Mouse (Mus musculus) ES-Bruce4 (cell line): ENCODE measurements around the gene Ttc30a1. TPM values are rescaled to one million over a fixed set of nuclear protein-coding genes. Genes with fewer than 3 reads are reported as not detected.
"Not testable (repeated sequence)": the region's sequence is repeated elsewhere in the genome, so short reads cannot be mapped to it uniquely, and the experiment has no call there.

Experiments
- H3K27ac ChIP-seq: 2 replicates; pipeline ENCODE4 v1.5.1; 2012; ENCODE audit warnings: low read length, inconsistent platforms; ENCODE audit not compliant: insufficient read depth
- H3K27me3 ChIP-seq: 2 replicates; pipeline ENCODE4 v1.6.1; 2012; ENCODE audit warnings: mild to moderate bottlenecking, low read length, inconsistent platforms; ENCODE audit not compliant: control insufficient read depth, poor library complexity, insufficient read depth, severe bottlenecking
- H3K36me3 ChIP-seq: 2 replicates; pipeline ENCODE4 v1.6.1; 2012; ENCODE audit warnings: inconsistent platforms, mild to moderate bottlenecking, low read length, moderate library complexity; ENCODE audit not compliant: control insufficient read depth, poor library complexity, insufficient read depth, severe bottlenecking
- H3K4me1 ChIP-seq: one replicate; pipeline ENCODE4 v1.8.1; 2011; ENCODE audit warnings: low read length; ENCODE audit not compliant: control insufficient read depth, insufficient read depth
- H3K4me3 ChIP-seq: 2 replicates; pipeline ENCODE4 v1.5.1; 2011; ENCODE audit warnings: low read depth, mild to moderate bottlenecking, low read length
- H3K9ac ChIP-seq: 2 replicates; pipeline ENCODE4 v1.6.1; 2012; ENCODE audit warnings: low read depth, mild to moderate bottlenecking, inconsistent platforms; ENCODE audit not compliant: poor library complexity, severe bottlenecking
- H3K9me3 ChIP-seq: replicated peaks from 2 replicates; pipeline ENCODE4 v1.6.1; 2012; ENCODE audit warnings: mild to moderate bottlenecking, low read length, inconsistent platforms; ENCODE audit not compliant: control insufficient read depth, poor library complexity, insufficient read depth, severe bottlenecking
- CTCF ChIP-seq: IDR thresholded peaks from one replicate; pipeline ENCODE4 v1.8.1; 2011; ENCODE audit warnings: low read depth, low read length
- EP300 ChIP-seq: IDR thresholded peaks from 2 replicates; pipeline ENCODE4 v1.6.1; 2011; ENCODE audit warnings: low read depth, low read length; ENCODE audit not compliant: insufficient read depth
- POLR2A ChIP-seq: IDR thresholded peaks from one replicate; pipeline ENCODE4 v1.8.1; 2011; ENCODE audit warnings: low read length; ENCODE audit not compliant: insufficient read depth
- polyA plus RNA-seq: library from polyadenylated mRNA; stranded (reverse); fragments of >200 nt; gene quantifications from 2 replicates; pipeline ENCODE4 v1.2.4, GENCODE M21; 2011; ENCODE audit warnings: low read depth; ENCODE audit not compliant: missing spikeins, insufficient read depth, insufficient read length

Gene Ttc30a1
- polyA plus RNA-seq, 1 experiment, result 3.3 TPM

GRCm38 (mm10) chr2:75950685-75951084 lies 31.1 kb downstream of the Ttc30a1 start:
- Histone ChIP-seq H3K4me1 (no peaks in the 10 kb centered on the region), H3K9me3 (no peaks in the 10 kb centered on the region), H3K9ac (no peak overlapping the region), H3K4me3 (no peak overlapping the region), H3K27me3 (no peaks in the 10 kb centered on the region), H3K36me3 (no peaks in the 10 kb centered on the region), H3K27ac (no peak overlapping the region)
- no peak for TF ChIP-seq CTCF
- TF ChIP-seq POLR2A, result no peak
- no peak for TF ChIP-seq EP300

GRCm38 (mm10) chr2:75938117-75939063 lies 43.4 kb downstream of the Ttc30a1 start, which contains the start of gene Ttc30b:
Gene Ttc30b, minus strand, starts transcription at chr2:75938585.
- TF ChIP-seq POLR2A, result no peak
- TF ChIP-seq EP300, result no peak
- no peak for TF ChIP-seq CTCF
- Histone ChIP-seq H3K9ac (peak within 1 kb of the TSS; percentile 62), H3K9me3 (no peaks in the 10 kb centered on the region), H3K27ac (no peak within 1 kb of the TSS), H3K4me1 (no peaks in the 10 kb centered on the region), H3K36me3 (no peaks in the 10 kb centered on the region), H3K4me3 (peak within 1 kb of the TSS; percentile 66), H3K27me3 (no peaks in the 10 kb centered on the region; the same call in 1 of the 2 replicates)

DNA sequence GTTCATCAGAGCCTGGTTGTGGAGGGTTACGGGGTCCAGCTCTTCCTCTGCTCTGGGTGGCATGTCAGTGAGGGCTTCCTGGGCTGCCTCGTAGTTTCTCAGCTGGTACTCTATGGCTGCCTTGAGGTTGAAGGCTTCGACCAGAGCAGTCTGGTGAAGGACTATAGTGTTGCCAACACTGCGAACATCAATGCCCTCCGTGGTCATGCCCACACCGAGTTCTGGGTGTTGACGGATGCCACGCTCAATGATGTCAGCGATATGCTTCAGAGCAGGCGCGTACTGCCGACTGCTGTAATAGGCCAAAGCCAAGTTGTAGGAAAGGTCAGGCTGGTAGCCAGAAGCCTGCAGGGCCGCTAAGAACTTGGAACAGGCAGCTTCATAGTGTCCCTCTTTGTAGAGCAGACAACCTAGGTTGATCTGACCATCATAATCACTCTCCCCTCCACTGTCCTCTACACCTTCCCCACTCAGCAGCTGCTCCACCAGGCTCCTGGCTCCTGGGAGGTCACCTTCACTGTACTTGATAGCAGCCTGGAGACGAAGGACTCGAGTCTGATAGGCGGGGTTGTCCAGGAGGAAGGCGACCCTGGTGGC lies 44.1 kb downstream of the Ttc30a1 start:
- H3K27ac ChIP-seq, H3K9ac ChIP-seq, H3K4me1 ChIP-seq, H3K27me3 ChIP-seq, H3K36me3 ChIP-seq, H3K9me3 ChIP-seq: not testable (repeated sequence)
- peak overlapping the region; percentile 32 for H3K4me3 ChIP-seq

GRCm38 (mm10) chr2:75936685-75937084 lies 45.1 kb downstream of the Ttc30a1 start:
- H3K9me3 ChIP-seq, H3K4me3 ChIP-seq, H3K27me3 ChIP-seq, H3K27ac ChIP-seq, H3K9ac ChIP-seq, H3K4me1 ChIP-seq, H3K36me3 ChIP-seq: not testable (repeated sequence)

DNA sequence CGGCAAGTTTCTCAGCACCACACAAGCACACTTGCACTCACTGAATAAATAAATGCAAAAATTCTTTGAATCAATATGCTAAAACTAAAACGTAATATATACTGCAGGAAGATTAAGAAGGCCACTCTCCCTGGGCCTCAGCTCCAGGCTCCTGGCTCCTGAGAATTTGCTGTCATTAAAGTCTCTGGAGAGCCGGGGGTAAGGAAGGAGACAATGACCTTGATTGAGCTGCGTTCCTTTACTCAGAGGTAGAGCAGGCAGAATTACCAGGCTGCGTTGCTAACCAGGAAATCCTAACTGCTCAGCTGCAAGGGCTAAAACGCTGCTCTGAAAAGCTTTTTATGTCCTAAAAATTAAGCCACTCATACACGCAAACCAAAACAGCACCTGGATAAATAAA lies 48.2 kb downstream of the Ttc30a1 start:
- no peak overlapping the region for H3K4me3 ChIP-seq
- no peaks in the 10 kb centered on the region for H3K4me1 ChIP-seq
- H3K9me3 ChIP-seq, result no peaks in the 10 kb centered on the region
- H3K9ac ChIP-seq, result no peak overlapping the region
- no peaks in the 10 kb centered on the region for H3K36me3 ChIP-seq
- H3K27me3 ChIP-seq, result no peaks in the 10 kb centered on the region
- no peak overlapping the region for H3K27ac ChIP-seq
- no peak for TF ChIP-seq EP300
- no peak for TF ChIP-seq POLR2A
- no peak for TF ChIP-seq CTCF

GRCm38 (mm10) chr2:75930941-75931340 lies 50.8 kb downstream of the Ttc30a1 start:
- Histone ChIP-seq H3K9ac (no peak overlapping the region), H3K27ac (no peak overlapping the region), H3K9me3 (no peaks in the 10 kb centered on the region), H3K4me3 (no peak overlapping the region), H3K27me3 (no peaks in the 10 kb centered on the region), H3K4me1 (no peaks in the 10 kb centered on the region), H3K36me3 (no peaks in the 10 kb centered on the region)
- TF ChIP-seq POLR2A (no peak), EP300 (no peak), CTCF (no peak)
